Mouse (Mus musculus): ENCODE data around the gene Tmem50a.

Tmem50a gene

GRCm38 (mm10) chr4:134879410-134879981 is 35.3 kb downstream of the Tmem50a start:
- DNase-seq (ENCODE audit: low spot score in 2 of 2) = peak; percentile 29 to 38

GRCm38 (mm10) chr4:134876171-134876570 is 38.7 kb downstream of the Tmem50a start:
- no peak for DNase-seq (ENCODE audit: low spot score in 2 of 2)

- DNase-seq (ENCODE audit: low spot score in 2 of 2) = no peak
Observed at GRCm38 (mm10) chr4:134871950-134872349, 42.9 kb downstream of the Tmem50a start.

- DNase-seq (ENCODE audit: low spot score in 2 of 2) = no peak
Observed at GRCm38 (mm10) chr4:134871477-134871876, 43.3 kb downstream of the Tmem50a start.

GRCm38 (mm10) chr4:134869815-134870375 is 44.9 kb downstream of the Tmem50a start:
- DNase-seq (ENCODE audit: low spot score in 2 of 2) = no peak

- DNase-seq (ENCODE audit: low spot score in 2 of 2) = no peak
Observed at GRCm38 (mm10) chr4:134869068-134869730, 45.6 kb downstream of the Tmem50a start.

GRCm38 (mm10) chr4:134868490-134868889 is 46.3 kb downstream of the Tmem50a start:
- no peak for DNase-seq (ENCODE audit: low spot score in 2 of 2)

- DNase-seq (ENCODE audit: low spot score in 2 of 2) = no peak
Observed at GRCm38 (mm10) chr4:134868065-134868464, 46.8 kb downstream of the Tmem50a start.

- no peak for DNase-seq (ENCODE audit: low spot score in 2 of 2)
Observed at GRCm38 (mm10) chr4:134867661-134868060, 47.2 kb downstream of the Tmem50a start.

GRCm38 (mm10) chr4:134867213-134867612 is 47.6 kb downstream of the Tmem50a start:
- DNase-seq (ENCODE audit: low spot score in 2 of 2) = no peak

GRCm38 (mm10) chr4:134865789-134866188 is 49.0 kb downstream of the Tmem50a start:
- DNase-seq (ENCODE audit: low spot score in 2 of 2) = no peak

- DNase-seq (ENCODE audit: low spot score in 2 of 2) = no peak
Observed at GRCm38 (mm10) chr4:134865340-134865739, 49.5 kb downstream of the Tmem50a start.

GRCm38 (mm10) chr4:134863937-134864729 is 50.7 kb downstream of the Tmem50a start, which contains the start of gene Rhd:
Rhd (plus strand) TSS chr4:134864536.
- no peak for DNase-seq (ENCODE audit: low spot score in 2 of 2)

- DNase-seq (ENCODE audit: low spot score in 2 of 2) = no peak
Observed at GRCm38 (mm10) chr4:134862996-134863395, 51.8 kb downstream of the Tmem50a start.

GRCm38 (mm10) chr4:134861884-134862283 is 52.9 kb downstream of the Tmem50a start:
- no peak for DNase-seq (ENCODE audit: low spot score in 2 of 2)

- no peak for DNase-seq (ENCODE audit: low spot score in 2 of 2)
Observed at GRCm38 (mm10) chr4:134858494-134858893, 56.3 kb downstream of the Tmem50a start.

GRCm38 (mm10) chr4:134856501-134856900 is 58.3 kb downstream of the Tmem50a start:
- no peak for DNase-seq (ENCODE audit: low spot score in 2 of 2)

GRCm38 (mm10) chr4:134856056-134856455 is 58.8 kb downstream of the Tmem50a start:
- no peak for DNase-seq (ENCODE audit: low spot score in 2 of 2)

- no peak for DNase-seq (ENCODE audit: low spot score in 2 of 2)
Observed at GRCm38 (mm10) chr4:134855371-134855770, 59.5 kb downstream of the Tmem50a start.

GRCm38 (mm10) chr4:134853637-134854485 is 61.0 kb downstream of the Tmem50a start:
- peak; percentile 91 to 92 for DNase-seq (ENCODE audit: low spot score in 2 of 2)

GRCm38 (mm10) chr4:134853259-134853636 is 61.6 kb downstream of the Tmem50a start, which contains the start of gene Maco1:
Maco1 (minus strand) TSS chr4:134853345.
- peak; percentile 99 for DNase-seq (ENCODE audit: low spot score in 2 of 2)
